Mouse (Mus musculus): ENCODE data around the gene Bicra. TPM values are rescaled to one million over a fixed set of nuclear protein-coding genes. Genes with fewer than 3 reads are reported as not detected.

The Bicra gene
- polyA plus RNA-seq, 2 experiments: 0.83 to 1.8 TPM

GRCm38 (mm10) chr7:15955509-15955908 is 92.2 kb downstream of the Bicra start:
- H3K27me3 ChIP-seq (ENCODE audit: control insufficient read depth, insufficient read depth, low read length): no peaks in the 10 kb centered on the region; the same call in 1 of the 2 replicates
- no peak overlapping the region for H3K27ac ChIP-seq
- H3K36me3 ChIP-seq (replicated peaks; ENCODE audit: control insufficient read depth, insufficient read depth, low read depth): no peaks in the 10 kb centered on the region
- H3K4me1 ChIP-seq (replicated peaks; ENCODE audit: control insufficient read depth in 2 of 2, insufficient read depth in 2 of 2, low read length in 1 of 2): peaks cover 42 to 48% of the 10 kb centered on the region in 2 experiments
- H3K9me3 ChIP-seq (ENCODE audit: control insufficient read depth, low read length): no peaks in the 10 kb centered on the region
- WGBS (ENCODE audit: insufficient replicate concordance): 9% methylated on average over 7 of the region's 7 CpGs
- peak overlapping the region; percentile 34 to 44; a peak in 3 of 4 replicates for H3K4me3 ChIP-seq (ENCODE audit: insufficient read depth in 1 of 2, low read depth in 2 of 2, low read length in 2 of 2)
- TF ChIP-seq EP300 (IDR thresholded peaks at IDR 0.05; ENCODE audit: low read depth) (no peak), CTCF (IDR thresholded peaks at IDR 0.05; ENCODE audit: low read depth) (no peak)
- DNase-seq (ENCODE audit: low read depth in 3 of 3, low spot score in 3 of 3) (no peak), ATAC-seq (ENCODE audit: insufficient read depth) (no peak)
- peak overlapping the region; percentile 23; the same call in 1 of the 2 replicates for H3K9ac ChIP-seq (replicated peaks)
- peak overlapping the region; percentile 67 for H3K4me2 ChIP-seq (ENCODE audit: low read depth)

GRCm38 (mm10) chr7:15954978-15955443 is 92.7 kb downstream of the Bicra start:
- peak overlapping the region; percentile 34 to 44 for H3K4me3 ChIP-seq (ENCODE audit: insufficient read depth in 1 of 2, low read depth in 2 of 2, low read length in 2 of 2)
- DNase-seq (ENCODE audit: low read depth in 3 of 3, low spot score in 3 of 3) (peak; percentile 49 to 60 (median 49)), ATAC-seq (ENCODE audit: insufficient read depth) (peak; percentile 65)
- peak overlapping the region; percentile 23; the same call in 1 of the 2 replicates for H3K9ac ChIP-seq (replicated peaks)
- no peaks in the 10 kb centered on the region for H3K36me3 ChIP-seq (replicated peaks; ENCODE audit: control insufficient read depth, insufficient read depth, low read depth)
- H3K27me3 ChIP-seq (ENCODE audit: control insufficient read depth, insufficient read depth, low read length): no peaks in the 10 kb centered on the region; the same call in 1 of the 2 replicates
- peaks cover 44 to 49% of the 10 kb centered on the region in 2 experiments for H3K4me1 ChIP-seq (replicated peaks; ENCODE audit: control insufficient read depth in 2 of 2, insufficient read depth in 2 of 2, low read length in 1 of 2)
- H3K27ac ChIP-seq: peak overlapping the region; percentile 56
- peak overlapping the region; percentile 67 for H3K4me2 ChIP-seq (ENCODE audit: low read depth)
- no peaks in the 10 kb centered on the region for H3K9me3 ChIP-seq (ENCODE audit: control insufficient read depth, low read length)
- WGBS (ENCODE audit: insufficient replicate concordance): 1% methylated on average over 21 of the region's 21 CpGs
- TF ChIP-seq EP300 (IDR thresholded peaks at IDR 0.05; ENCODE audit: low read depth): no peak
- no peak for TF ChIP-seq CTCF (IDR thresholded peaks at IDR 0.05; ENCODE audit: low read depth)

GRCm38 (mm10) chr7:15954436-15954835 is 93.3 kb downstream of the Bicra start:
- Histone ChIP-seq H3K27ac (peak overlapping the region; percentile 56), H3K9ac (replicated peaks) (0 out of 2 replicates have a peak overlapping the region, but pooled peaks have one; percentile 9), H3K4me2 (ENCODE audit: low read depth) (peak overlapping the region; percentile 67), H3K4me3 (ENCODE audit: insufficient read depth in 1 of 2, low read depth in 2 of 2, low read length in 2 of 2) (no peak overlapping the region), H3K9me3 (ENCODE audit: control insufficient read depth, low read length) (no peaks in the 10 kb centered on the region), H3K4me1 (replicated peaks; ENCODE audit: control insufficient read depth in 2 of 2, insufficient read depth in 2 of 2, low read length in 1 of 2) (peaks cover 44 to 49% of the 10 kb centered on the region in 2 experiments), H3K27me3 (ENCODE audit: control insufficient read depth, insufficient read depth, low read length) (no peaks in the 10 kb centered on the region; the same call in 1 of the 2 replicates), H3K36me3 (replicated peaks; ENCODE audit: control insufficient read depth, insufficient read depth, low read depth) (no peaks in the 10 kb centered on the region)
- 18% methylated on average over 7 of the region's 7 CpGs for WGBS (ENCODE audit: insufficient replicate concordance)
- TF ChIP-seq EP300 (IDR thresholded peaks at IDR 0.05; ENCODE audit: low read depth): peak; percentile 36; the same call in 1 of the 2 replicates
- no peak for TF ChIP-seq CTCF (IDR thresholded peaks at IDR 0.05; ENCODE audit: low read depth)
- DNase-seq (ENCODE audit: low read depth in 3 of 3, low spot score in 3 of 3) (peak in 2 of 3 experiments; percentile 40 to 58), ATAC-seq (ENCODE audit: insufficient read depth) (peak; percentile 67)

- Histone ChIP-seq H3K27ac (peak overlapping the region; percentile 62), H3K9me3 (ENCODE audit: control insufficient read depth, low read length) (no peaks in the 10 kb centered on the region), H3K4me1 (replicated peaks; ENCODE audit: control insufficient read depth in 2 of 2, insufficient read depth in 2 of 2, low read length in 1 of 2) (peaks cover 48 to 55% of the 10 kb centered on the region in 2 experiments), H3K36me3 (replicated peaks; ENCODE audit: control insufficient read depth, insufficient read depth, low read depth) (no peaks in the 10 kb centered on the region), H3K4me3 (ENCODE audit: insufficient read depth in 1 of 2, low read depth in 2 of 2, low read length in 2 of 2) (no peak overlapping the region), H3K4me2 (ENCODE audit: low read depth) (no peak overlapping the region), H3K9ac (replicated peaks) (no peak overlapping the region), H3K27me3 (ENCODE audit: control insufficient read depth, insufficient read depth, low read length) (no peaks in the 10 kb centered on the region; the same call in 1 of the 2 replicates)
- TF ChIP-seq EP300 (IDR thresholded peaks at IDR 0.05; ENCODE audit: low read depth): peak; percentile 36; the same call in 1 of the 2 replicates
- TF ChIP-seq CTCF (IDR thresholded peaks at IDR 0.05; ENCODE audit: low read depth): peak; percentile 78
- DNase-seq (ENCODE audit: low read depth in 3 of 3, low spot score in 3 of 3): peak in 1 of 3 experiments; percentile 36
- WGBS (ENCODE audit: insufficient replicate concordance): 38% methylated on average over 13 of the region's 13 CpGs
- no peak for ATAC-seq (ENCODE audit: insufficient read depth)
Observed at GRCm38 (mm10) chr7:15953307-15954074, 94.2 kb downstream of the Bicra start.

GRCm38 (mm10) chr7:15952416-15952815 is 95.3 kb downstream of the Bicra start:
- Histone ChIP-seq H3K4me1 (replicated peaks; ENCODE audit: control insufficient read depth in 2 of 2, insufficient read depth in 2 of 2, low read length in 1 of 2) (peaks cover 54 to 62% of the 10 kb centered on the region in 2 experiments), H3K27ac (peak overlapping the region; percentile 62), H3K27me3 (ENCODE audit: control insufficient read depth, insufficient read depth, low read length) (no peaks in the 10 kb centered on the region; the same call in 1 of the 2 replicates), H3K4me3 (ENCODE audit: insufficient read depth in 1 of 2, low read depth in 2 of 2, low read length in 2 of 2) (no peak overlapping the region), H3K9me3 (ENCODE audit: control insufficient read depth, low read length) (no peaks in the 10 kb centered on the region), H3K36me3 (replicated peaks; ENCODE audit: control insufficient read depth, insufficient read depth, low read depth) (no peaks in the 10 kb centered on the region), H3K9ac (replicated peaks) (no peak overlapping the region), H3K4me2 (ENCODE audit: low read depth) (peak overlapping the region; percentile 16)
- WGBS (ENCODE audit: insufficient replicate concordance): 31% methylated on average over 3 of the region's 3 CpGs
- ATAC-seq (ENCODE audit: insufficient read depth) (peak; percentile 80), DNase-seq (ENCODE audit: low read depth in 3 of 3, low spot score in 3 of 3) (peak; percentile 85 to 86 (median 85))
- no peak for TF ChIP-seq CTCF (IDR thresholded peaks at IDR 0.05; ENCODE audit: low read depth)
- TF ChIP-seq EP300 (IDR thresholded peaks at IDR 0.05; ENCODE audit: low read depth): peak; percentile 84

All from liver, embryonic 14.5 days (tissue).